Mouse (Mus musculus) kidney, adult 2 months (tissue): ENCODE results near the gene Pde1a.

Experiments used
- CTCF ChIP-seq: fragments of 200-500 bp; conservative IDR thresholded peaks from 2 replicates; pipeline ENCODE4 v1.5.1; 2011; ENCODE audit warnings: low read depth, mild to moderate bottlenecking, control low read depth, low read length, moderate library complexity, mixed read lengths; ENCODE audit not compliant: insufficient read depth, insufficient read length
- POLR2A ChIP-seq: fragments of 200-500 bp; IDR thresholded peaks from one replicate; pipeline ENCODE4 v1.6.1; 2011; ENCODE audit warnings: low read depth, low read length, control low read depth

DNA sequence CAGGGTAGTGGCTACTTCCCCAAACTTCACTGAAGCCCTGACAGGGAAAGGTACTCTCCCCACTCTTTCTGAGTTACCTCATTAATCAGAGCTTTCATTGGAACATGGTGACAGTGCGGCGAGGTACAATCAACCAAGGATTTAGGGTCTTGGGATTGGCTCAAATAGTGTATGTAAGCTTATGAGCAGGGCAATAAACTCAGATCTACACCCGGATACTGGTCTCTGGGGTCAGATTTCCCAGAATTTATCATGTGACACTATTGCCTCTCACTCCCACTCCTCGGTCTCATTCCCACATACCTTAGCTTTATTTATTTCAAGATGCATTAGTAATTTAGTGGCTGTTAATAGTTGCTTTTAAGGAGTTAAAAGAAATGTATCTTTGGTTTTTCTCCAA is 303.4 kb downstream of the Pde1a start:
- TF ChIP-seq POLR2A (no peak), CTCF (no peak)
